Mouse (Mus musculus) liver, postnatal 0 days (tissue): Measurements from ENCODE around the gene Rph3al.

Source experiments
- CTCF ChIP-seq: sonication (generic); IDR thresholded peaks from 2 replicates; pipeline ENCODE4 v1.5.1; 2016; ENCODE audit warnings: antibody characterized with exemption, low read depth
- EP300 ChIP-seq: IDR thresholded peaks from 2 replicates; pipeline ENCODE4 v1.6.1; 2016; ENCODE audit warnings: antibody characterized with exemption, low read depth, mild to moderate bottlenecking

- TF ChIP-seq EP300 (no peak), CTCF (peak; percentile 52)
Observed at GRCm38 (mm10) chr11:75983194-75983593, 45.0 kb upstream of the Rph3al start.
